Mouse (Mus musculus) forebrain, embryonic 16.5 days (tissue): ENCODE measurements around the gene Ift43. TPM values are rescaled to one million over a fixed set of nuclear protein-coding genes. Genes with fewer than 3 reads are reported as not detected.

Experiments
- ATAC-seq: fragments of 200-750 bp; cut with Nextera tagmentation; 2 replicates; pipeline ENCODE4 v1.8.0; 2017; ENCODE audit warnings: mild to moderate bottlenecking, moderate library complexity
- H3K27ac ChIP-seq: fragments of 300-500 bp; sonication (generic); 2 replicates; pipeline ENCODE4 v1.5.1; 2014; ENCODE audit warnings: low read length, control low read depth
- H3K27me3 ChIP-seq: fragments of 300-500 bp; sonication (generic); replicated peaks from 2 replicates; pipeline ENCODE4 v1.6.1; 2014; ENCODE audit warnings: low read length; ENCODE audit not compliant: control insufficient read depth, insufficient read depth
- H3K36me3 ChIP-seq: fragments of 300-500 bp; sonication (generic); 2 replicates; pipeline ENCODE4 v1.6.1; 2014; ENCODE audit not compliant: control insufficient read depth, insufficient read depth
- H3K4me1 ChIP-seq: fragments of 300-500 bp; sonication (generic); replicated peaks from 2 replicates; pipeline ENCODE4 v1.6.1; 2014; ENCODE audit warnings: low read length; ENCODE audit not compliant: control insufficient read depth, insufficient read depth
- H3K4me2 ChIP-seq: fragments of 300-500 bp; sonication (generic); 2 replicates; pipeline ENCODE4 v1.6.1; 2014; ENCODE audit warnings: mild to moderate bottlenecking, low read length, control low read depth
- H3K4me3 ChIP-seq: fragments of 300-500 bp; sonication (generic); replicated peaks from 2 replicates; pipeline ENCODE4 v1.5.1; 2014; ENCODE audit warnings: mild to moderate bottlenecking, low read length, control low read depth
- H3K9ac ChIP-seq: fragments of 300-500 bp; sonication (generic); replicated peaks from 2 replicates; pipeline ENCODE4 v1.6.1; 2014; ENCODE audit warnings: low read depth, low read length, control low read depth
- H3K9me3 ChIP-seq: fragments of 300-500 bp; sonication (generic); 2 replicates; pipeline ENCODE4 v1.6.1; 2016; ENCODE audit warnings: low read length; ENCODE audit not compliant: control insufficient read depth
- WGBS: fragments of 180-500 bp; shearing (Covaris S2); extraction: QIAGEN DNeasy Blood & Tissue Kit; methylation state at CpG from one replicate; pipeline ENCODE4 v1.1.7; 2014; 5-methylcytosine and 5-hydroxymethylcytosine counted together
- polyA plus RNA-seq: library from polyadenylated mRNA; unstranded; fragments of >200 nt; fragmentation: Nextera tagmentation; extraction: Ambion mirVana; gene quantifications from 2 replicates; pipeline ENCODE4 v1.2.1, GENCODE M21; 2015

Ift43 gene
- polyA plus RNA-seq, 1 experiment from 2014 or later = 59.9 TPM

GRCm38 (mm10) chr12:86105546-86105945, 23.2 kb downstream of the Ift43 start:
- Histone ChIP-seq H3K9ac (no peak overlapping the region), H3K27me3 (no peaks in the 10 kb centered on the region), H3K4me3 (no peak overlapping the region), H3K4me2 (no peak overlapping the region), H3K4me1 (peaks cover 11% of the 10 kb centered on the region), H3K27ac (no peak overlapping the region), H3K9me3 (no peaks in the 10 kb centered on the region), H3K36me3 (no peaks in the 10 kb centered on the region)
- no peak for ATAC-seq
- 79% methylated on average over 8 of the region's 10 CpGs for WGBS

GRCm38 (mm10) chr12:86106086-86106485, 23.7 kb downstream of the Ift43 start:
- H3K27ac ChIP-seq = no peak overlapping the region
- H3K36me3 ChIP-seq = no peaks in the 10 kb centered on the region
- no peak for ATAC-seq
- H3K9ac ChIP-seq = no peak overlapping the region
- peaks cover 11% of the 10 kb centered on the region for H3K4me1 ChIP-seq
- 90% methylated on average over 9 of the region's 9 CpGs for WGBS
- H3K4me3 ChIP-seq = no peak overlapping the region
- no peaks in the 10 kb centered on the region for H3K9me3 ChIP-seq
- H3K27me3 ChIP-seq = no peaks in the 10 kb centered on the region
- no peak overlapping the region for H3K4me2 ChIP-seq

GRCm38 (mm10) chr12:86107645-86108044, 25.3 kb downstream of the Ift43 start:
- Histone ChIP-seq H3K4me1 (peaks cover 11% of the 10 kb centered on the region), H3K9me3 (no peaks in the 10 kb centered on the region), H3K4me2 (no peak overlapping the region), H3K27me3 (no peaks in the 10 kb centered on the region), H3K4me3 (no peak overlapping the region), H3K36me3 (no peaks in the 10 kb centered on the region), H3K9ac (no peak overlapping the region; the same call in 1 of the 2 replicates), H3K27ac (no peak overlapping the region)
- WGBS = 63% methylated on average over 7 of the region's 7 CpGs
- peak; percentile 77 for ATAC-seq

DNA sequence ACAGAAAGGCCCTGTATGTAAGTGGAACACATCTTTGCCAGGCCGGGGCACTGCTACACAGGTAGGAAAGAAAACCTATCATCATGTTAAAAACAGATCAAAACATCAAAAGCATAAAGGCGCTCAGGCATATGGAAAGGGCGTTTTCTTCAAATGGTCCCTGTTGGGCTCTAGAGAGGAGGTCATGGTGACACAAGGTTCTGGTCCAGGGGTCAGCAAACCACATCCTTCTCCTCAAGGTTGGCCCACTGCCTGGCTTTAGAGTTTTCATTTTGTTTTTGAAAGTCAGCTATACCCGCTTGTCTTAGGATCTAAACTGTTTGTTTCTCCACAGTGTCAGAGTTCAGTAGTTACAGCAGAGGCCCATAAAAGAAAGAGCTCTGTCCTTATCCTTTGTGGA, 27.2 kb downstream of the Ift43 start:
- Histone ChIP-seq H3K36me3 (no peaks in the 10 kb centered on the region), H3K9me3 (no peaks in the 10 kb centered on the region), H3K4me1 (no peaks in the 10 kb centered on the region; the same call in 1 of the 2 replicates), H3K4me3 (no peak overlapping the region), H3K4me2 (no peak overlapping the region), H3K9ac (no peak overlapping the region), H3K27ac (no peak overlapping the region), H3K27me3 (no peaks in the 10 kb centered on the region)
- 86% methylated on average over 4 of the region's 4 CpGs for WGBS
- no peak for ATAC-seq

DNA sequence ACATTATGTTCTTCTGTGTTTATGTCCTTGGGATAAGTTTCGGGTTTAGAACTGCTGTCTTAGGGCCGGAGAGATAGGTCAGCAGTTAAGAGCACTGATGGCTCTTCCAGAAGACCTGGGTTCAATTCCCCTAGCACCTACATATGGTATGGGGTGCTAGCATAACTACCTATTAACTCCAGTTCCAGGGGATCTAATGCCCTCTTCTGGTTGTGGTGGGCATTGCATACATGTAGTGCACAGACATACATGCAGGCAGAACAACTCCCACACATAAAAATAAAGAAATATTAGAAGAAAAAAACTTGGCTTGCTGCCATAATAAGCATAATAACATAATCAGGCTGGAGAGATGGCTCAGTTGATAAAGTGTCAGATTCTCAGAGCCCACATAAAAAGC, 28.3 kb downstream of the Ift43 start:
- Histone ChIP-seq H3K27ac (no peak overlapping the region), H3K4me1 (no peaks in the 10 kb centered on the region; the same call in 1 of the 2 replicates), H3K9ac (no peak overlapping the region), H3K36me3 (no peaks in the 10 kb centered on the region), H3K27me3 (no peaks in the 10 kb centered on the region), H3K4me2 (no peak overlapping the region), H3K4me3 (no peak overlapping the region), H3K9me3 (no peaks in the 10 kb centered on the region)
- WGBS = 90% methylated on average over 2 of the region's 2 CpGs
- no peak for ATAC-seq

DNA sequence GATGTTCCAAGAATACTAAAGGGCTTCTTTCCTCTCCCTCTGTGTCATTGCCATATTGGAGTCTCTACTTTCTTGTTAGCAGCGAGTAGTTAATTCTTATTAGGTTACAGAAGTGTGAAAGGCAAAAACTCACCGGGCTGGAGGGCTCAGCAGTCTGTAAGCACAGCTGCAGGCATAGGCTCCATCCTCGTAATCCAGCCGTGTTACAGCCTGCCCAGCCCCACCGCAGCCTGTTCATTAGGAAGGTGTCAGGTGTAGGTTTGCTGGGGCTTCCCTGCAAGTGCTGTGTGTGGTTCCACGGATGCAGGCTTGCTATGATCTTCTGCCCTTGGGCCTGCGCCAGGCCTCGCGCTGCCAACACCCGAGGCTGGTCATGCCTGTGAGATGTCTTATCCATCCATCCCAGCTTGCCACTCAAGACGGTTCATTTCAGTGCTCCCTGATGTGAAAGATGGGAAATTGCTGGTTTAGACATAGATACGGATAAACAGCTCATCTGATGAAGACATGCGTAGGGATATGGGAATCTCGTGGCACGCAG, 34.0 kb downstream of the Ift43 start:
- Histone ChIP-seq H3K27me3 (no peaks in the 10 kb centered on the region), H3K9me3 (no peaks in the 10 kb centered on the region), H3K4me2 (no peak overlapping the region), H3K4me3 (no peak overlapping the region), H3K4me1 (no peaks in the 10 kb centered on the region), H3K9ac (no peak overlapping the region), H3K36me3 (no peaks in the 10 kb centered on the region), H3K27ac (no peak overlapping the region)
- 80% methylated on average over 15 of the region's 15 CpGs for WGBS
- ATAC-seq = no peak

- Histone ChIP-seq H3K9ac (no peak overlapping the region), H3K4me1 (no peaks in the 10 kb centered on the region), H3K4me2 (no peak overlapping the region), H3K27ac (no peak overlapping the region), H3K9me3 (no peaks in the 10 kb centered on the region), H3K27me3 (no peaks in the 10 kb centered on the region), H3K36me3 (no peaks in the 10 kb centered on the region), H3K4me3 (no peak overlapping the region)
- WGBS = 62% methylated on average over 6 of the region's 6 CpGs
- peak; percentile 20; the same call in 1 of the 2 replicates for ATAC-seq
Observed at GRCm38 (mm10) chr12:86124016-86124415, 41.7 kb downstream of the Ift43 start.

GRCm38 (mm10) chr12:86128122-86128521, 45.8 kb downstream of the Ift43 start:
- H3K27me3 ChIP-seq = no peaks in the 10 kb centered on the region
- no peaks in the 10 kb centered on the region for H3K36me3 ChIP-seq
- WGBS = 78% methylated on average over 6 of the region's 6 CpGs
- ATAC-seq = no peak
- no peak overlapping the region for H3K4me3 ChIP-seq
- H3K27ac ChIP-seq = no peak overlapping the region
- H3K9ac ChIP-seq = no peak overlapping the region
- H3K4me2 ChIP-seq = no peak overlapping the region
- no peaks in the 10 kb centered on the region for H3K4me1 ChIP-seq
- H3K9me3 ChIP-seq = no peaks in the 10 kb centered on the region

DNA sequence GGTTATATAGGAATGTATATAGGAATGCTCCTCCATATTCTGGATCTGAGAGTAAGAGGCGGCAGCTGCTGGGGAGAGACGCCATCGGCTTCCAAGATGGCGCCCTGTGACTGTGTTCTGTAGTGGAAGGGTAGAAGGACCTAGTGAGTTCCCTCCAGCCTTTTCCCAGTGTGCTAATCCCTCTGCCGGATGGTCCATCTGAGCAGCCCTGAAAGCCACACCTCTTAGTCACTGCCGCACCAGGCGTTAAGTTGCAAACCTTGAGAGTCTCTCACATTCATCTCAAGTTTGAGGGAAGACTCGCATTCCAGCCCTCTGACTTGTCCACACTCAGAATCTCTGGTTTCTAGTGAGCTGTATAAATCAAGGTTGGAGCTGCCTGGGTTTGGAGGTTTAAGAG, 46.7 kb downstream of the Ift43 start:
- H3K4me1 ChIP-seq = no peaks in the 10 kb centered on the region
- H3K4me2 ChIP-seq = no peak overlapping the region
- no peak overlapping the region for H3K4me3 ChIP-seq
- 95% methylated on average over 8 of the region's 8 CpGs for WGBS
- H3K9ac ChIP-seq = no peak overlapping the region
- no peaks in the 10 kb centered on the region for H3K9me3 ChIP-seq
- no peaks in the 10 kb centered on the region for H3K27me3 ChIP-seq
- H3K36me3 ChIP-seq = no peaks in the 10 kb centered on the region
- ATAC-seq = no peak
- H3K27ac ChIP-seq = no peak overlapping the region

- WGBS = 54% methylated on average over 10 of the region's 10 CpGs
- H3K9me3 ChIP-seq = no peaks in the 10 kb centered on the region
- no peaks in the 10 kb centered on the region for H3K27me3 ChIP-seq
- no peak for ATAC-seq
- no peak overlapping the region for H3K27ac ChIP-seq
- no peak overlapping the region for H3K4me3 ChIP-seq
- no peaks in the 10 kb centered on the region for H3K4me1 ChIP-seq
- no peaks in the 10 kb centered on the region for H3K36me3 ChIP-seq
- no peak overlapping the region for H3K9ac ChIP-seq
- no peak overlapping the region for H3K4me2 ChIP-seq
Observed at GRCm38 (mm10) chr12:86129696-86130095, 47.4 kb downstream of the Ift43 start.
